Mouse (Mus musculus): ENCODE results near the gene Adcy9.

Gene Adcy9

DNA sequence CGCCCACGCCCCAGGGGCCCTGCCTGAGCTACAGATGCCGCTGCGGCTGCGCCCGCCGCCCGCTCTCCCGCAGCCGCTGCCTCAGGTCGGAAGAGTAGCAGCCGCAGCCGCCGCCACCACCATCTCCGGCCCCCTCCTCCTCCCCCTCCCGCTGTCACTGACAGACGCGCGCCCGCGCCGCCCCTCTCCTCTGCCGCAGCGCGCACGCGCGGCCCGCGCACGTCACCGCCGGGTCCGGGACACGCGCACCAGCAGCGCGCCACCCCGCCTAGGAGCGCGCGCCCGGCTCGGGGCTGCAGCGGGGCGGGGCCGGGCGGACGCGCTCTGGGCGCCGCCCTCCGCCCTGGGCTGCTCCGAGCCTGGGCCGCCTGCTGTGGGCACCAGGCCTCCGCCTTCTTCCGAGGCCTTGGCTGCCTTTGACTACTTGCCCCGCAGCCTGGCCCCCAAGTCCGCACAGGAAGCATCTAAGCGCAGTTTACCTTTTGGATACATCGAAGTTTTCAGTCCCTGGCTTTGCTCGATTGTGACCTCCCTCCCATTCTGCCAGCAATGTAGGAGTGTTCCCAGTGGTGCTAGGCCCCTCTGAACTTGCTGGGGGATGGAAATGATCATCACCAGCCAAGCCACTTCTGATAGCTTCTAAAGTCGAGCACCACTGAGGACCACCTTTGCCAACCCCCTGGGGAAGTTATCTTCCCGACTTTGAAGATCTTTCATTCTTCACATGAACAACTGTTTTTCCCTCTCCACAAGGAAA, at the start of gene Adcy9:
Gene Adcy9, minus strand, starts transcription at position 201 of the 757 bp plus-strand sequence.
- DNase-seq (ENCODE audit: low spot score in 2 of 2): peak; percentile 87 to 94

DNA sequence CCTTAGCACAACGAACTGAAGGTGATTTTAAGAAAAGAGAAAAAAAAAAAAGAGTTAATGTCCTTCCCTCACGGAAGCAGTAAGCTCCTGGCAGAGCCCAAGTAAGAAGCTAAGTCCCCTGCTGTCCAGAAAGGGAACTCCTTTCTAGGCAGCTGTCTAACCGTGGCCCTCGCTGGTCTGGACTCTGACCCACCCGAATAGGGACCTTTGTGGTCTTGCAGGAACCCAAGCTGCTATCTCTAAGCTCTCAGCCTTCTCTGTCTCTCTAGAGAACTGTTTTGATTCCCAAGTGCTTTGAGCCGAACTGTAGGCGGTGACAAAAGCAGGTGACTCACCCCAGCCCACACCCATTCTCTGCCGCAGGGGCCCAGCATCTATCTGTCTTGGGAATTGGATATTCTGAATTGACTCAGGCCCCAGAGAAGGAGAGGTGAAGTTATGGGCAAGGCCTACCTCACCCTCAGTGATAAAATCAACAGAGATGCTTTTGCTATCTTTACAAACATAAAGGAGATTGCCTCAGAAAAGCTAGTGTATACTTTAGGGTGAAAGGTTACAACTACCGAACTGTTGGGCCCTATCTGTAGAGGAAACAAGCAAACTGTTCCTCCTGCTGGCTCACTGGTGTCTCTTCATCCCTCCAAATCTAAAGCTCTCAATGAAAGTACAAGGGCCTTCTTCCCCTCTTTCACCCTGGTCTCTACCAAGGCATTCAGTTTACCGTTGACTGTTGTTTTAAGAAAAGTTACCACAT, 49.5 kb upstream of the Adcy9 start:
- DNase-seq (ENCODE audit: low spot score in 2 of 2): no peak

GRCm38 (mm10) chr16:4464529-4465089, 44.3 kb upstream of the Adcy9 start:
- DNase-seq (ENCODE audit: low spot score in 2 of 2): no peak

- DNase-seq (ENCODE audit: low spot score in 2 of 2): no peak
Measured at GRCm38 (mm10) chr16:4457927-4458326, 37.6 kb upstream of the Adcy9 start.

GRCm38 (mm10) chr16:4456391-4456790, 36.1 kb upstream of the Adcy9 start:
- no peak for DNase-seq (ENCODE audit: low spot score in 2 of 2)

DNA sequence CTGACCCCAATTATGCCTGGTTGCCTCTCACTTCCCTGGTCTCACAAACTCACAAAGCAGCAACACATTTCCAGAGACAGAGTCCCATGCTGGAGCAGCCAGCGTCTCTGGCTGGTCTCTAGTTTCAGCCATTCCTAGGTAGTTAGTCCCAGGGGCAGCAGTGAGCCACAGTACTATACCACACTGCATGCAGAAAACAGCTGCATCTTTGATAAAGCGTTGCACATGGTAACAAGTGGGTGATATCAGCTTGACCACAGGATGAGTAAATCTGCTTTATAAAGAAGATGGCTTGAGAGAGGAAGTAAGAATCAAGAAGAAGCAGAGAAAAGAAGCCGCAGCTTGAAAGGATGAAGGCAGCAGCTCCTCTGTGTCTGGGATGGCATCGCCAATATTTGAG, 35.4 kb upstream of the Adcy9 start:
- no peak for DNase-seq (ENCODE audit: low spot score in 2 of 2)

GRCm38 (mm10) chr16:4454563-4454962, 34.3 kb upstream of the Adcy9 start:
- no peak for DNase-seq (ENCODE audit: low spot score in 2 of 2)

GRCm38 (mm10) chr16:4449418-4449817, 29.1 kb upstream of the Adcy9 start:
- no peak for DNase-seq (ENCODE audit: low spot score in 2 of 2)

DNA sequence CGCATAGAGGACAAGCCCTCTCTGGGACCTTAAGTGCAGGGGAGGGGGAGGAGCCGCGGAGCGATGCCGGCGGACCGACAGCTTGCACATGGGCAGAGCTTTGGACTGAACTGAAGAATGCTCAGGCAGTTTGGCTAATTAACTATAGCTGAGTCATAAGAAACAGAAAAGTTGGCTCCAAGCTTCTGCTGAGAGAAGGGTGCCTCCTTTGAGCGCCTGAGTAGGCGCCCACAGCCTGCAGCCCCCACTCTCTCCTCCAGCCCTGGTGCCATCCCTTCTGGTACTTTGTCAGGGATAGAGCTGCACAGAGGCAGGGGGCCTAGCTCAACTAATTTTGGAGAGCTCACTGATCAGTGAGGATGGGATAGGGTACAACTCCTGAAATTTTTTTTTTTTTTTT, 27.9 kb upstream of the Adcy9 start:
- DNase-seq (ENCODE audit: low spot score in 2 of 2): no peak

- no peak for DNase-seq (ENCODE audit: low spot score in 2 of 2)
Measured at GRCm38 (mm10) chr16:4446395-4446794, 26.1 kb upstream of the Adcy9 start.

GRCm38 (mm10) chr16:4444378-4444777, 24.1 kb upstream of the Adcy9 start:
- no peak for DNase-seq (ENCODE audit: low spot score in 2 of 2)

DNA sequence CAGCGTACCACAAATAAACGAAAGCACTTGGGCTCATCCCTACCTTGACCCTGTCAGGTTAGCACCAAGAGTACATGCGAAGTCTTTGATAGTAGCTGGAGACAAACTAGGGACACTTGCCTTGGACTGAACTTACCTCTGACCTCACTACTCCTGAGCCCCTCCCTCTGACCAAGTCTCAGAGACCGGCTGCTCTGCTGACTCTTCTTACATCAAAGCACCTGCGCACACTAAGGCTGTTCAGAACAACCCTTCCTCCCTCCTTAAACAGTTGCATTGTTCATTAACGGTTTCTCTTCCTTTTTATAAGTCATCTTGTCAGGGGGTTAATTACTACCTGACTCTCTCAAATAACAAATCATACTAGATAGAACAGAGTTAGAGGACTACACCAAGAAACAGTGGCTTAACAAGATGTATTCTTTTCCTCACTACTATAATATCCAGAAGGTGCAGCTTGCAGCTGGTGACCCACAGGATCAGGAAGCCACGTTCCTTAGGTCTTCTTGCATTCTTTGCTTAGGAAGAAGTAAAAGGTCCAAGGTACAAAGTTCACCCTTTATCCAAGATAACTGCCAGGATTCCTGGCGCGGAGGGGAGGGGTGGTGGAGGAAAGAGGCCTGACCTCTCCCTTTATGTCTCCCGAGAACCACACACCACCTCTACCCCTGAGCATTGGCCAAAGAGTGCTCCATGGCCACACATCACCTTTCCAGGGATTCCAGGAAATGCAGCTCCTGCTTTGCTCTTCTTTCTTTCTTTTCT, 19.2 kb upstream of the Adcy9 start:
- no peak for DNase-seq (ENCODE audit: low spot score in 2 of 2)

GRCm38 (mm10) chr16:4436738-4437137, 16.4 kb upstream of the Adcy9 start:
- no peak for DNase-seq (ENCODE audit: low spot score in 2 of 2)

- DNase-seq (ENCODE audit: low spot score in 2 of 2): no peak
Measured at GRCm38 (mm10) chr16:4435371-4435770, 15.1 kb upstream of the Adcy9 start.

GRCm38 (mm10) chr16:4431841-4432240, 11.5 kb upstream of the Adcy9 start:
- DNase-seq (ENCODE audit: low spot score in 2 of 2): no peak

GRCm38 (mm10) chr16:4431013-4431412, 10.7 kb upstream of the Adcy9 start:
- DNase-seq (ENCODE audit: low spot score in 2 of 2): no peak

DNA sequence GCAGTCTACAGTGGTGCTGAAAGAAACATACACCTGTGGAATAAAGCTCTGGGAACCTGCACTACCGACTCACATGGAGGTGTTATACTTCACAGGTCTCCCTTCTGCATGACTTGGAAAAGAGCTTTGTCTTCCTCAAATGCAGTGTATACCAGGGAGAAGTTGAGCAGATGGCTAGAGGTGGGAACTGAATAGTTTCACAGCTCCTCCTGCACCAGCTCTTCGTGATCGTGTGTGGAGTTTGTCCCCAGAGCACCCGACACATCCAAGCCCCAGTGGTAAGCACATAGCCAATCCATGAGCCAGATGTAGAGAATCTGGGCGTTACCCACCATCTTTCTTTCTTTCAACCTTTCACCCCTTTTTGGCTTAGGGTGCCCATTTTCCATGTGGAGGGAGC, 9.9 kb upstream of the Adcy9 start:
- DNase-seq (ENCODE audit: low spot score in 2 of 2): no peak

DNA sequence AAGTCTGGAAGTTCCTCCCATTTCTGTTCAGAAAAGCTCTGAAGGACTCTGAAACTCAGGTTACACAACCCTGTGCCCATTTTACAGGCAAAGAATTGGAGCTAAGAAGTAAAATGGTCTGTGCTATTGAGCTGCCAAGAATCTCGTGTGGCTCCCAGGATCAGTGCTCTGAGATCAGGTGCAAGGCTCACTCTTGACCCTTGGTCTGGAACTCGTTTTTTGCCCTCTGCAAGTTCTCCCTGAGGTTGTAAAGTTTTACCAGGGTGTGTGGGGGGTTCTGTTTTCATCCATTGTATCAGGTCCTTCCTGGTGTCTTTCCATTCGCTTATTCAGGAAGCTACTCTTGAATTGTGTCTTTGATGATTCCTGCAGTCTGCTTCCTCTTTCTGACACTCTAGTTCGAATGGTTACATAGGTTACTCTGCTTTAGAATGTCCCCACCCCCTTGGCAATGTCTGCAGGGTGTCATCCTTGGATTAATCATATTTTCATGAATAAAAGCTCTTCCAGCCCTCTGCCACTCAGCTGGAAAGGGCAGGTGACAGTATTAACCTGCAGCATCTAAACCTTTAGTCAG, 5.4 kb upstream of the Adcy9 start:
- no peak for DNase-seq (ENCODE audit: low spot score in 2 of 2)

DNA sequence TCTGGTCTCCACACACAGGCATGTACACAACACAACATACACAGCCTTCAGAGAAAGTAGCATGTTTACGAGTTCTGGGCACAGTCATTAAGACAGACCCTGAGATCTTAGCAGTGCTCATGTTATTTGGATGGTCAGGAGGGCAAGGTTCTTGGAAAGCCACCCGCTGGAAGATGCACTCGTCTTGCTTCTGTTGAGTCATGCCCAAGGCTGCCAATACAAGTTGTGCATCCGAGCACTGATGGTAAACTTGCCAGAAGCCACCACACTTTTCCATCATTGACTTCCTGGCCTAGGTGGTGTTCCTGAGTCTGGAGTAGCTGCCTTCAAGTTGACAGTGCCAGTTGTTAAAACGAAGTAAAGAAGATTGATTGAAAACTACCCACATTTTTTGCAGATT, 3.3 kb upstream of the Adcy9 start:
- no peak for DNase-seq (ENCODE audit: low spot score in 2 of 2)

DNA sequence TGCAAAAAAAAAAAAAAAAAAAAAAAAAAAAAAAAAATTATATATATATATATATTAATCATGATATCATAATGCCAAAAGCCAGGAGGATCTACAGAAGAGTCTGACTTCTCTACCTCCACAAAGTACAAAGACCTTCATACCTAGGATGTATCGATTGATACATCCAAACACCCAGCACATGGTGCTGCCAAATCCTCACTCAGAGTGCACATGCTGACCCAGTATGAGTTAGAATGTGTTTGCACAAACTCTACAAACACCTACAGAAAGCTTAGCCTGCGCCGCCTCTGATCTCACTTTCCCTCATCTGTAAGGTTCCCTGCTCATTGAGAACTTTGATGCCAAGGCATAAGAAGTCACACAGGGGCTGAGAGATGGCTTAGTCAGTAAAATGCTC, 2.7 kb upstream of the Adcy9 start:
- no peak for DNase-seq (ENCODE audit: low spot score in 2 of 2)

- peak in 1 of 2 experiments; percentile 39 for DNase-seq (ENCODE audit: low spot score in 2 of 2)
Measured at GRCm38 (mm10) chr16:4419546-4420297, 576 bp downstream of the Adcy9 start.

All from thymus, postnatal 10 days (tissue).